Mouse (Mus musculus): ENCODE results near the gene Ank2.

DNA sequence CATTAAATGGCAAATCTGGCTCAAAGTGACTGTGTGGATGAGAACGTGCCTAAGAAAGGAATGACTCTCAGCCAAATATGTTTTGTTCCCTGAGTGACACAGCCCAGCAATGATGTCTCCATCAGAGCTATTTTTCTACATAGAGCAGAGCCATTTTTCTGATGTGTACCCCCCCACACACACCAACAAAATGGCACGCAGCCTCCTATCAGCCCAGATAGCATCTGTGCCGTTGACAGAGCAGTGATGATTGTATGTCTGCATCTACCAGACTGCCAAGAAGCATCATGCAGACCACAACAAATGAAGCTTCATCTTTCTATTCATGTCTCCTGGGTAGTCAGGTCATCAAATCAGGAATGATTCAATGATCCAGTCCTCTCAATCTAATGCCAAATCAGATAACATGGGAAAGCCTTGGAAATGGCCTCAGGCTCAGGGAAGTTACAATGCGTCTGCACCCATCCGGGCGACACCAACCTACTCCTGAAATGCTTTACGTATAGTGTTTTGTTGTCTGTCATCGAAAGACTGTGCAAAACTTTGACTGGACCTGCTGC lies 122.2 kb downstream of the Ank2 start:
- no peak for TF ChIP-seq CTCF (IDR thresholded peaks at IDR 0.05; ENCODE audit: low read depth)
- no peak for TF ChIP-seq EP300 (IDR thresholded peaks at IDR 0.05; ENCODE audit: low read depth)

Data from liver, postnatal 0 days (tissue).